Mouse (Mus musculus) liver, embryonic 16.5 days (tissue): ENCODE measurements around the gene Qtrt1. TPM values are rescaled to one million over a fixed set of nuclear protein-coding genes. Genes with fewer than 3 reads are reported as not detected.

Experiments used
- ATAC-seq: fragments of 200-750 bp; cut with Nextera tagmentation; 2 replicates; pipeline ENCODE4 v1.8.0; 2017; ENCODE audit warnings: low read depth, mild to moderate bottlenecking, moderate number of reproducible peaks, moderate library complexity
- H3K27ac ChIP-seq: fragments of 300-500 bp; sonication (generic); 2 replicates; pipeline ENCODE4 v1.5.1; 2014; ENCODE audit warnings: mild to moderate bottlenecking, low read length
- H3K27me3 ChIP-seq: fragments of 300-500 bp; sonication (generic); 2 replicates; pipeline ENCODE4 v1.6.1; 2014; ENCODE audit warnings: low read depth, low read length, mixed read lengths; ENCODE audit not compliant: control insufficient read depth, insufficient read depth
- H3K36me3 ChIP-seq: fragments of 300-500 bp; sonication (generic); 2 replicates; pipeline ENCODE4 v1.6.1; 2014; ENCODE audit warnings: mild to moderate bottlenecking; ENCODE audit not compliant: control insufficient read depth, insufficient read depth
- H3K4me1 ChIP-seq: fragments of 300-500 bp; sonication (generic); 2 replicates; pipeline ENCODE4 v1.6.1; 2014; ENCODE audit warnings: low read depth, low read length, mixed read lengths; ENCODE audit not compliant: control insufficient read depth
- H3K4me2 ChIP-seq: fragments of 300-500 bp; sonication (generic); 2 replicates; pipeline ENCODE4 v1.6.1; 2014; ENCODE audit warnings: low read depth, low read length, mixed read lengths
- H3K4me3 ChIP-seq: fragments of 300-500 bp; sonication (generic); 2 replicates; pipeline ENCODE4 v1.5.1; 2014; ENCODE audit warnings: low read depth, mild to moderate bottlenecking, low read length
- H3K9ac ChIP-seq: fragments of 300-500 bp; sonication (generic); 2 replicates; pipeline ENCODE4 v1.6.1; 2014; ENCODE audit warnings: low read depth, low read length
- H3K9me3 ChIP-seq: fragments of 300-500 bp; sonication (generic); replicated peaks from 2 replicates; pipeline ENCODE4 v1.6.1; 2016; ENCODE audit warnings: low read length; ENCODE audit not compliant: control insufficient read depth
- WGBS: fragments of 180-500 bp; shearing (Covaris S2); extraction: QIAGEN DNeasy Blood & Tissue Kit; methylation state at CpG from one replicate; pipeline ENCODE4 v1.1.7; 2014; ENCODE audit not compliant: insufficient replicate concordance; 5-methylcytosine and 5-hydroxymethylcytosine counted together
- polyA plus RNA-seq: library from polyadenylated mRNA; unstranded; fragments of >200 nt; fragmentation: Nextera tagmentation; extraction: Ambion mirVana; gene quantifications from 2 replicates; pipeline ENCODE4 v1.2.1, GENCODE M21; 2015

Qtrt1 gene
- polyA plus RNA-seq, 1 experiment from 2014 or later = 15.8 TPM

- no peak overlapping the region for H3K4me3 ChIP-seq
- H3K9ac ChIP-seq = no peak overlapping the region
- peaks cover 20% of the 10 kb centered on the region for H3K4me1 ChIP-seq
- no peaks in the 10 kb centered on the region for H3K36me3 ChIP-seq
- H3K27me3 ChIP-seq = no peaks in the 10 kb centered on the region
- no peak for ATAC-seq
- no peak overlapping the region for H3K27ac ChIP-seq
- no peak overlapping the region for H3K4me2 ChIP-seq
- no peaks in the 10 kb centered on the region for H3K9me3 ChIP-seq
Measured at GRCm38 (mm10) chr9:21380868-21381267, 30.8 kb upstream of the Qtrt1 start.

- no peak; the same call in 1 of the 2 replicates for ATAC-seq
- Histone ChIP-seq H3K4me1 (peaks cover 13% of the 10 kb centered on the region), H3K36me3 (no peaks in the 10 kb centered on the region; the same call in 1 of the 2 replicates), H3K27me3 (no peaks in the 10 kb centered on the region), H3K27ac (no peak overlapping the region), H3K4me2 (no peak overlapping the region), H3K4me3 (no peak overlapping the region), H3K9me3 (no peaks in the 10 kb centered on the region), H3K9ac (no peak overlapping the region)
Measured at GRCm38 (mm10) chr9:21383966-21384365, 27.7 kb upstream of the Qtrt1 start.

GRCm38 (mm10) chr9:21392646-21393175, 18.9 kb upstream of the Qtrt1 start:
- Histone ChIP-seq H3K4me1 (no peaks in the 10 kb centered on the region), H3K9ac (no peak overlapping the region), H3K27me3 (no peaks in the 10 kb centered on the region), H3K27ac (no peak overlapping the region), H3K9me3 (no peaks in the 10 kb centered on the region), H3K4me2 (no peak overlapping the region), H3K36me3 (peaks cover 41% of the 10 kb centered on the region), H3K4me3 (no peak overlapping the region)
- no peak for ATAC-seq
- WGBS = 80% methylated on average over 10 of the region's 10 CpGs

- Histone ChIP-seq H3K4me2 (no peak overlapping the region), H3K27me3 (no peaks in the 10 kb centered on the region), H3K36me3 (peaks cover 62% of the 10 kb centered on the region), H3K9me3 (no peaks in the 10 kb centered on the region), H3K4me3 (no peak overlapping the region), H3K27ac (no peak overlapping the region), H3K4me1 (no peaks in the 10 kb centered on the region), H3K9ac (no peak overlapping the region)
- no peak for ATAC-seq
- WGBS = 78% methylated on average over 3 of the region's 3 CpGs
Measured at GRCm38 (mm10) chr9:21395692-21396091, 15.9 kb upstream of the Qtrt1 start.

- Histone ChIP-seq H3K4me3 (no peak overlapping the region), H3K4me1 (no peaks in the 10 kb centered on the region), H3K9ac (no peak overlapping the region), H3K4me2 (no peak overlapping the region), H3K27ac (no peak overlapping the region), H3K36me3 (peaks cover 63% of the 10 kb centered on the region), H3K27me3 (no peaks in the 10 kb centered on the region), H3K9me3 (no peaks in the 10 kb centered on the region)
- ATAC-seq = no peak
- 92% methylated on average over 3 of the region's 3 CpGs for WGBS
Measured at GRCm38 (mm10) chr9:21397170-21397569, 14.5 kb upstream of the Qtrt1 start.

GRCm38 (mm10) chr9:21401042-21401441, 10.6 kb upstream of the Qtrt1 start:
- Histone ChIP-seq H3K9me3 (no peaks in the 10 kb centered on the region), H3K9ac (no peak overlapping the region), H3K4me3 (no peak overlapping the region), H3K27me3 (no peaks in the 10 kb centered on the region), H3K4me2 (no peak overlapping the region), H3K36me3 (peaks cover 63% of the 10 kb centered on the region), H3K4me1 (no peaks in the 10 kb centered on the region), H3K27ac (no peak overlapping the region)
- no peak for ATAC-seq
- 87% methylated on average over 9 of the region's 9 CpGs for WGBS

GRCm38 (mm10) chr9:21402764-21403253, 8.8 kb upstream of the Qtrt1 start:
- Histone ChIP-seq H3K9me3 (no peaks in the 10 kb centered on the region), H3K9ac (no peak overlapping the region), H3K27me3 (no peaks in the 10 kb centered on the region), H3K4me3 (no peak overlapping the region), H3K27ac (no peak overlapping the region), H3K4me1 (no peaks in the 10 kb centered on the region), H3K36me3 (peaks cover 53% of the 10 kb centered on the region), H3K4me2 (no peak overlapping the region)
- no peak for ATAC-seq
- 85% methylated on average over 11 of the region's 11 CpGs for WGBS

- Histone ChIP-seq H3K4me1 (no peaks in the 10 kb centered on the region), H3K9me3 (no peaks in the 10 kb centered on the region), H3K36me3 (peaks cover 49% of the 10 kb centered on the region), H3K27ac (no peak overlapping the region), H3K4me2 (no peak overlapping the region), H3K4me3 (no peak overlapping the region), H3K27me3 (no peaks in the 10 kb centered on the region), H3K9ac (no peak overlapping the region)
- no peak for ATAC-seq
- whole genome bisulfite sequencing = 91% methylated on average over 5 of the region's 5 CpGs
Measured at GRCm38 (mm10) chr9:21403745-21404144, 7.9 kb upstream of the Qtrt1 start.

GRCm38 (mm10) chr9:21405525-21405924, 6.1 kb upstream of the Qtrt1 start:
- no peak overlapping the region for H3K9ac ChIP-seq
- H3K27me3 ChIP-seq = no peaks in the 10 kb centered on the region
- ATAC-seq = no peak
- H3K4me1 ChIP-seq = no peaks in the 10 kb centered on the region
- 57% methylated on average over 4 of the region's 4 CpGs for WGBS
- no peaks in the 10 kb centered on the region for H3K9me3 ChIP-seq
- no peak overlapping the region for H3K4me2 ChIP-seq
- no peak overlapping the region for H3K4me3 ChIP-seq
- no peak overlapping the region for H3K27ac ChIP-seq
- H3K36me3 ChIP-seq = peaks cover 33% of the 10 kb centered on the region
